Mouse (Mus musculus) spleen, adult 2 months (tissue): ENCODE results near the gene Mrrf. TPM values are rescaled to one million over a fixed set of nuclear protein-coding genes. Genes with fewer than 3 reads are reported as not detected.

ENCODE experiments used
- DNase-seq, 2 experiments: peaks; one replicate each; pipeline versions ENCODE4 v3.0.0 to v3.0.0-alpha.2; 2012 to 2021; ENCODE audit warnings: low spot score in 2 of 2, low read depth in 1 of 2
- H3K27ac ChIP-seq: fragments of 200-500 bp; 2 replicates; pipeline ENCODE4 v1.5.1; 2012; ENCODE audit warnings: low read length, inconsistent platforms; ENCODE audit not compliant: insufficient read depth
- H3K27me3 ChIP-seq: fragments of 200-500 bp; 2 replicates; pipeline ENCODE4 v1.6.1; 2012; ENCODE audit warnings: mild to moderate bottlenecking, moderate library complexity, low read length, inconsistent platforms; ENCODE audit not compliant: control insufficient read depth, insufficient read depth
- H3K36me3 ChIP-seq: fragments of 200-500 bp; 2 replicates; pipeline ENCODE4 v1.6.1; 2012; ENCODE audit warnings: mild to moderate bottlenecking, low read length, inconsistent platforms; ENCODE audit not compliant: control insufficient read depth, insufficient read depth
- H3K4me1 ChIP-seq: fragments of 200-500 bp; 2 replicates; pipeline ENCODE4 v1.6.1; 2011; ENCODE audit warnings: inconsistent platforms; ENCODE audit not compliant: control insufficient read depth, insufficient read depth, insufficient read length
- H3K4me3 ChIP-seq: fragments of 200-500 bp; 2 replicates; pipeline ENCODE4 v1.5.1; 2011; ENCODE audit warnings: mild to moderate bottlenecking, inconsistent platforms; ENCODE audit not compliant: insufficient read depth, insufficient read length; ENCODE audit errors: extremely low read depth
- CTCF ChIP-seq: fragments of 200-500 bp; IDR thresholded peaks from 2 replicates; pipeline ENCODE4 v1.5.1; 2011; ENCODE audit warnings: mild to moderate bottlenecking, inconsistent platforms; ENCODE audit not compliant: insufficient read depth, insufficient read length, insufficient replicate concordance; ENCODE audit errors: extremely low read depth
- POLR2A ChIP-seq: fragments of 200-500 bp; IDR thresholded peaks from 2 replicates; pipeline ENCODE4 v1.6.1; 2011; ENCODE audit warnings: low read depth, low read length, inconsistent platforms
- WGBS: fragments of 180-500 bp; shearing (Covaris S2); methylation state at CpG from one replicate; pipeline ENCODE4 v1.1.7; 2018; 5-methylcytosine and 5-hydroxymethylcytosine counted together
- polyA plus RNA-seq: library from polyadenylated mRNA; depleted of rRNA; stranded (reverse); fragments of >200 nt; gene quantifications from 2 replicates; pipeline ENCODE4 v1.2.3, GENCODE M21; 2012; rRNA removed

The Mrrf gene
- polyA plus RNA-seq, 1 experiment, result 13.4 TPM

DNA sequence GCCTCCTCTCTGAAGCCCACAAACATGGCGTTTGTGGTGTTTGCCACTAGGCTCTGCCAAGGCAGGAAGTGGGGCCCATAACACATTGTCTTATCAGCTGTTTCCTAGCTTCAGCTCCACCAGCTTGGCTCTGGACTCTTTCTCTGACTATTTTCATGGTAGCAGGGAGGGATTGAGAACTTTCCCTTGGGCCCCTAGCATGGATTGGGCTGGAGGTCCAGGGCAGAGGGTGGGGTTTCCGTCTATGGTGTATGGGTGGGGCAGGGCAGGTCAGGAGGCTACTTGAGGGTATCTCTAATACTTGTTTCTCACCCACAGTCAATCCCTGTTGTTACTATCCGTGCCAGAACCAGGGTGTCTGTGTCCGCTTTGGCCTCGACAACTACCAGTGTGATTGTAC, 100.7 kb downstream of the Mrrf start:
- no peaks in the 10 kb centered on the region for H3K4me1 ChIP-seq
- no peaks in the 10 kb centered on the region for H3K36me3 ChIP-seq
- TF ChIP-seq CTCF (no peak), POLR2A (no peak)
- no peak overlapping the region for H3K4me3 ChIP-seq
- H3K27ac ChIP-seq, result no peak overlapping the region
- DNase-seq, result no peak
- no peaks in the 10 kb centered on the region for H3K27me3 ChIP-seq
- WGBS, result 77% methylated on average over 5 of the region's 5 CpGs

DNA sequence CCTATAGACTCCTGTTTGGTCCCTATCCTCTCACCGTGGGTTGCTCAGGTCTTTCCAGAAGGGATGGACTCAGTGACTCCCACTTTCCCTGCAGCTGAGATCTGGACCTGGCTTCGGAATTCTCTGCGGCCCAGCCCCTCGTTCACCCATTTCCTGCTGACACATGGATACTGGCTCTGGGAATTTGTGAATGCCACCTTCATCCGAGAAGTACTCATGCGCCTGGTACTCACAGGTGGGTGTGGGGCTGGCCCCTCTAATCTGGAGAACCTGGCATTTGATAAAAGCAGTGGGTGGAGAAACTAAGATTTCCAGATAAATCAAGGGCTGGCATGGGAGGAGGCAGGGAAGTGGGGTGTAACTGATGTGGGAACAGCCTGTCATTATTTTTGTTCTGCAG, 101.4 kb downstream of the Mrrf start:
- no peak for TF ChIP-seq POLR2A
- no peak for TF ChIP-seq CTCF
- Histone ChIP-seq H3K4me3 (no peak overlapping the region), H3K27me3 (no peaks in the 10 kb centered on the region), H3K4me1 (no peaks in the 10 kb centered on the region), H3K27ac (no peak overlapping the region), H3K36me3 (no peaks in the 10 kb centered on the region)
- DNase-seq, result no peak
- 92% methylated on average over 6 of the region's 6 CpGs for WGBS

DNA sequence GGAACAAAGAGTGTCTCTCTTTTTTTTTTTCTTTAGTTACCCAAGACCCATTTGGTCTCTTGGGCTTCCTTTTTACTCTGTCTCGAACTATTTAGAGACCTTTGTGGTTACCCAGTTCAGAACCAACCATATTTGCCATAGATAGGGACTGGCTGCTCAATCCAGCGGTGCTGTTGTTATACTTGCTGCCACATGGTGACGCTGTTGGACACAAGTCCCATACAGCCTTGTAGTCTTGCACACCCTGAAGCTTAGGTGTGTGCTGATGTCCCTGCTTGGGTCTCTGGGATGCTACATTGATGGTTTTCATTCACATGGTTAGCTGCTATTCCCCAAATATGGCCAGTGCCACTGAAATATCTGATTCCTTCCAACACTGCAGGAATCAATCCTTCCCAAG, 102.3 kb downstream of the Mrrf start:
- Histone ChIP-seq H3K4me3 (no peak overlapping the region), H3K4me1 (no peaks in the 10 kb centered on the region), H3K27me3 (no peaks in the 10 kb centered on the region), H3K27ac (no peak overlapping the region), H3K36me3 (no peaks in the 10 kb centered on the region)
- TF ChIP-seq POLR2A, result no peak
- no peak for TF ChIP-seq CTCF
- DNase-seq, result no peak
- WGBS, result 66% methylated on average over 3 of the region's 3 CpGs

DNA sequence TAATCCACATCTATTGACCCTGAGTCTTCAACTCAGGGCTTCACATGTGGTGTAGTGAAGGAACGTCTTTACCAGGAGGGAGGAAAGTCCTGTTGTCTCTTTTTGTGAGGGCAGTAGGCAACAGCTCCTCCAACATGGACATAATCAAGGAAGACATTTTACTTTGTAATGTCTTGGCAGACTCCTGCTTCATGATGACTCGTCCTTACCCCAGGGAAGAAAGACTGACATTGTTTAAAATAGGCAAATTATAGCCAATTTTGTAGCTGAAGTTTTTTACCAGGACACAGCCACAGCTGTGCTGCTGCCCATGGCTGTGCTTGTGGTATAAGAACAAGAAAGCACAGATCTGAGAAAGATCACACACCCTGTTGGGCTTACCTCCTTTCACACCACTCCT, 102.8 kb downstream of the Mrrf start:
- no peak overlapping the region for H3K4me3 ChIP-seq
- H3K27ac ChIP-seq, result no peak overlapping the region
- no peaks in the 10 kb centered on the region for H3K27me3 ChIP-seq
- no peak for TF ChIP-seq POLR2A
- no peak for TF ChIP-seq CTCF
- DNase-seq, result no peak
- no peaks in the 10 kb centered on the region for H3K4me1 ChIP-seq
- 90% methylated on average over 2 of the region's 2 CpGs for WGBS
- H3K36me3 ChIP-seq, result no peaks in the 10 kb centered on the region

Other genes starting within 250 kb of the Mrrf start
- gene Ttll11, start 156.5 kb upstream of the Mrrf start, polyA plus RNA-seq, result 1.3 and 2.0 TPM in 2 replicates
- gene Ndufa8, start 87.0 kb upstream of the Mrrf start, polyA plus RNA-seq, result 25.9 and 28.5 TPM in 2 replicates
- not detected in 2 replicates for gene Morn5, start 86.9 kb upstream of the Mrrf start, polyA plus RNA-seq
- 0.71 and 0.79 TPM in 2 replicates for gene Lhx6, start 31.0 kb upstream of the Mrrf start, polyA plus RNA-seq
- 5.5 and 6.1 TPM in 2 replicates for gene Rbm18, start 384 bp downstream of the Mrrf start, polyA plus RNA-seq
- gene Ptgs1, start 94.0 kb downstream of the Mrrf start, polyA plus RNA-seq, result 44.4 and 45.2 TPM in 2 replicates
- gene Olfr338, start 237.1 kb downstream of the Mrrf start, polyA plus RNA-seq, result not detected in 2 replicates